Mouse (Mus musculus) adrenal gland, postnatal 36 days (tissue): ENCODE results near the gene Acyp2. TPM values are rescaled to one million over a fixed set of nuclear protein-coding genes. Genes with fewer than 3 reads are reported as not detected.
"Not testable (repeated sequence)": the region's sequence is repeated elsewhere in the genome, so short reads cannot be mapped to it uniquely, and the experiment has no call there.

Experiments used
- DNase-seq, 2 experiments: peaks; one replicate each; pipeline ENCODE4 v3.0.0; 2021; ENCODE audit warnings: mixed read lengths in 1 of 2
- long read RNA-seq, 2 experiments: library from polyadenylated mRNA; stranded (forward); transcript quantifications; one replicate each; pipeline ENCODE4 v2.0.0; 2021; ENCODE audit warnings: borderline sequencing depth in 2 of 2
- total RNA-seq, 2 experiments: library from RNA; stranded (reverse); gene quantifications; 2 replicates each; pipeline ENCODE4 v1.2.3; 2021

Acyp2 gene
- 10 to 100 TPM; 38.8 to 41.2 TPM for total RNA-seq
- long read RNA-seq, experiment 1, transcript Acyp2-201 (4 exons, 863 nt) = major isoform, 6 of 19 reads
- long read RNA-seq, experiment 1, partial matches to known transcripts = 11 of 19 reads
- long read RNA-seq, experiment 1, other reads (novel, unspliced or antisense) = 2 of 19 reads
- long read RNA-seq, experiment 2, partial matches to known transcripts = 1 of 1 reads
- long read RNA-seq, experiment 2, other reads (novel, unspliced or antisense) = 0 of 1 reads

DNA sequence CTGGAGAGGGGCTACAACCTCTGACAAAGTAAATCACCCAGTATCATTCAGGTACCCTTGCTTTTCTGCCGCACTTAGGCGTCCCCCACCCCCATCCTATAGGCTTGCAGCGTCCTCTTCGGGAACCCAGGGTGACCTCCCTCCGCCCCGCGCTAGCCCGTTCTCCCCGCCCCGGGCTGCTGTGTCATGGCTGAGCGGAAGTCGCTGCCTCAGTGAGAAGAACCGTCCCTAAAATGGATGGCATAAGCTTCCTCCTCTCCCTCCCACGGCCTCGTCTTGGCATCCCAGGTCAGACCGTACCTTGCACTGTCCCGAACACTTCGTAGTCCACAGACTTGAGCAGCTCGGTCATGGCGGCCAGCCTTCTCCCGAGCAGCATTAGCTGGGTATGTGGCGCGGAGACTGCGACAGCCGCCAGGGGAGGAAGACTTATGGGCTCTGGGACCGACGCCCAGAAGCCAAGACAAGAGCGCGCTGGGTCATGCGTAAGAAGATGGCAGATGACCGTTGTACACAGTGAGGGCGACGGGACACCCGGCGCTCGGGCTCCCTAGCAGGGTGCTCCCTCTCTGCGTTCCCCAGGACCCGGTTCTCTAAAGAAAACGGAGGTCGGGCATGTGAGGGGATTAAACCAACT lies at the start of gene Acyp2:
Acyp2 (minus strand) TSS at position 587 of the 637 bp plus-strand sequence.
- peak; percentile 93 to 94 for DNase-seq

GRCm38 (mm10) chr11:30689421-30689820 lies 40.0 kb upstream of the Acyp2 start:
- peak in 1 of 2 experiments; percentile 2 for DNase-seq

DNA sequence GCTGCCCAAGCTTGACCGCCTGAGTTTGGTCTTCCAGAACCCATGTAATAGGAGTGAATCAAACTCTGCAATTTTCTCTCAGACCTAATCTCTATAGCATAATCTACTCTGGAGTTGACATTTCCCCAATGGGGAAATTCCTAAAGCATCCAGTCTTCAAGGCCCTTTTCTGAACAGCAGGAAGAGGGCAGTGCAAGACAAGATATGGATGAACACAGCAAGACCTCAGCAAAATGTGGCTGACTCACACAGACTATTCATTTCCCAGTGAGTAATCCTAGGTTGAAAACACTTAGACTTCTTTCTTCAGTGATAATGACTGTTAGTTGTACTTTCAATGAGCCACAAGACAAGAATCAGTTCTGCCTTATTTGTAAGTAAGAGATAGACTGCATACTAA lies 26.7 kb upstream of the Acyp2 start:
- peak; percentile 41 to 51 for DNase-seq

GRCm38 (mm10) chr11:30672719-30673118 lies 23.3 kb upstream of the Acyp2 start:
- peak in 1 of 2 experiments; percentile 37 for DNase-seq

- no peak for DNase-seq
Observed at GRCm38 (mm10) chr11:30663001-30663400, 13.6 kb upstream of the Acyp2 start.

DNA sequence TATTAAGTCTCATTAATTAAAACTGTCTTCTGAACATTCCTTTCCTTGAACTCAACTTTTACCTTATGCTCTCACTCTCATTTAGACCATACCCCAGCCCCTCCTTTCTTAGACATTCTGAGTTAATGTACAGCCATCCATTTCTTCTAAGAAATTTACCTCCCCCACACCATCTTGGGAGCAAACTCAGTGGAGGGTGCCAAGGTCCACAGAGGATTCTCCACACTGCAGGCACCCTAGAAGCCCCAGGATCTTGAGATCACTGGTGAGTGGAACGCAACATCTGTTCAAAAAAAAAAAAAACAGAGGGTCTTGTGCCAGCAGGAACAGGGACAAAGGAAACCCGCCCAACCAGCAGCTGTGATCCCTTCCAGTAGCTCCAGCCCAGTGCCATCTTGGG lies 13.2 kb upstream of the Acyp2 start:
- no peak for DNase-seq

DNA sequence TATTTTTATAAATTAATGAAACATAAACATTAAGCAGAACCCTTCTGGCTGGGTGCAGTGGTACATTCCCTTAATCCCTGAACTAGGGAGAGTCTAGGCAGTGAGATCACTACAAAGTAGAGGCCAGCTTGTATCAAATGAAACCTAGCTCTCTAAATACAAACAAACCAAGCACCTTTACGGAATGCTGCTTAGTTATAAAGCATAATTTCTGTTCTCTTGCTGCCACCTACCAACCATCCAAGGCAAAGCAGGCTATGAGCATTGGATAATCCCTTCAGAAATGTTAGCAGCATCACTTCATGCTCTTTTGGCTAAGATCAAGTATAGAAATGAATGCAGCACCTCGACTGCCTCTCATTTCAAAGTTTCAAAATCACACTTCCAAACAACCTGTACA lies 7.7 kb upstream of the Acyp2 start:
- DNase-seq = peak; percentile 24 to 39

GRCm38 (mm10) chr11:30656060-30656459 lies 6.7 kb upstream of the Acyp2 start:
- DNase-seq = no peak

DNA sequence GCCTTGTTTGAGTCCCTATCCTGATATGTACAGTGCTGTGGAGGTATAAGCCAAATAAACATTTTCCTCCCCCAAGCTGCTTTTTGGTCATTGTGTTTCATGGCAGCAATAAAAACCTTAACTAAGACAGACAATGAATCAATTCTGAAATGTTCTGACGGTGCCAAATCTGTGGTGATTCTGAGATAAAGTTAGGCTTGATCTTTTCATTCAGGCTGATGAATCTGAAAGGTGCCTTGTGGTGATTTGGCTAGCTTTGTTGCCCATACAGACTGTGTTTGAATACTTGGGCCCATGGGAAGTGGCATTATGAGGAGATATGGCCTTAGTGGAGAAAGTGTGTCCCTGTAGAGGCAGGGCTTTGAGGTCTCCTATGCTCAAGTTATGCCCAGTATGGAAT lies 1.0 kb upstream of the Acyp2 start:
- DNase-seq = no peak

DNA sequence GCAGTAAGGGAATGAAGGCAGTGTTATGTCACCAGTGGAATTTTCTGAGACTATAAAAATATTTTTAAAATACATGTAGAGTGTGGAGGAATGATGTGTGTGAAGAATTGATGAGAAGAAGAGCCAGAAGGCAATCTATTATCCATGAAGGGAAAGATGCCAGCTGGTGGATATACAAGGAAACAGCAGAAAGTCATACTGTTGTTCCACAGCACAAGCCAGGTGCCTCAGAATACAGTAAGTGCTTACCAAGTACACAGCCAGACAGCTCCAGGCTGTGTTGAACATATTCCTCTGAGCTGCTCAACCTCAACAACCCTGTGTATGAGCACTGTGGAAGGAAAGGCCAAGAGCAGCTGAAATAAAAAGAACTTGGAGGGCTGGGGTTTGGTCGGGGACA lies 13.7 kb downstream of the Acyp2 start:
- DNase-seq = no peak

DNA sequence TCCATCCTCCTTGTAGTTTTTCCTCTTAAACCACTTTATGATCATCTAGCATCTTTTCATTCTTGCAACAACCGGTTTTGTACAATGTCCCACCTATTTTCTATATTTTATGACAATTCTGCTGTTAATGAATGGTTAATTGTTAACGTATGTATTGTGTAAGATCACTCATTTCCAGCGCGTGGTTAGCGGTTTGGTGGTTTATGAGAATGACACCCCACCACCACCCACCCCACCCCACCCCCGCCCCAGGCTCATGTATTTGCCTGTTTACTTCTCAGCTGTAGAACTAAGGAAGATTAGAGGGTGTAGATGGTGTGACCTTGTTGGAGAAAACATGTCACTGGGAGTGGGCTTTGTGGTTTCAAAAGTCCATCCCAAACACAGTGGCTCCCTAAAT lies 18.9 kb downstream of the Acyp2 start:
- no peak for DNase-seq

- DNase-seq = no peak
Observed at GRCm38 (mm10) chr11:30623218-30623617, 26.2 kb downstream of the Acyp2 start.

DNA sequence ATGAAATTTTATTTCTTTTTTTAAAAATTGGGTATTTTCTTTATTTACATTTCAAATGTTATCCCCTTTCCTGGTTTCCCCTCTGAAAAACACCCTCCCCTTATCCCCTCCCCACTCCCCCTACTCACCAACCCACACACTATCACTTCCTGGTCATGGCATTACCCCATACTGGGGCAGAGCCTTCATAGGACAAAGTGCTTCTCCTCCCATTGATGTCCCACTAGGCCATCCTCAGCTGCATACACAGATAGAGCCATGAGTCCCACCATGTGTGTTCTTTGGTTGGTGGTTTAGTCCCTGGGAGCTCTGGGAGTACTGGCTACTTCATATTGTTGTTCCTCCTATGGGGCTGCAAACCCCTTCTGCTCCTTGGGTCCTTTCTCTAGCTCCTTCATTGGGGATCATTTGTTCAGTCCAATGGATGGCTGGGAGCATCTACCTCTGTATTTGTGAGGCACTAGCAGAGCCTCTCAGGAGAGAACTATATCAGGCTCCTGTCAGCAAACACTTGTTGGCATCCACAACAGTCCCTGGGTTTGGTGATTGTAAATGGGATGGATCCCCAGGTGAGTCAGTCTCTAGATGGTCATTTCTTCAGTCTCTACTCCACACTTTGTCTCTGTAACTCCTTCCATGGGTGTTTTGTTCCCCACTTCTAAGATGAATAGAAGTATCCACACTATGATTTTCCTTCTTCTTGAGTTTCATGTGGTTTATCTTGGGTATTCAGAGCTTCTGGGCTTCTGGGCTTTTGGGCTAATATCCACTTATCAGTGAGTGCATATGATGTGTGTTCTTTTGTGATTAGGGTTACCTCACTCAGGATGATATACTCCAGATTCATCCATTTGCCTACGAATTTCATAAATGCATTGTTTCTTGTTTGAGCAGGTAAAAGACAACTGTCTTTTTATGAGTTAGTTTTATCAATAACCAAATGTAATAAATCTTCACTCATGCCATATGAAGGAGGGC lies 27.7 kb downstream of the Acyp2 start:
- not testable (repeated sequence) for DNase-seq

- no peak for DNase-seq
Observed at GRCm38 (mm10) chr11:30618235-30618634, 31.2 kb downstream of the Acyp2 start.

- DNase-seq = peak; percentile 36 to 40
Observed at GRCm38 (mm10) chr11:30617571-30618097, 31.8 kb downstream of the Acyp2 start.

- DNase-seq = peak in 1 of 2 experiments; percentile 3
Observed at GRCm38 (mm10) chr11:30615977-30616376, 33.4 kb downstream of the Acyp2 start.

DNA sequence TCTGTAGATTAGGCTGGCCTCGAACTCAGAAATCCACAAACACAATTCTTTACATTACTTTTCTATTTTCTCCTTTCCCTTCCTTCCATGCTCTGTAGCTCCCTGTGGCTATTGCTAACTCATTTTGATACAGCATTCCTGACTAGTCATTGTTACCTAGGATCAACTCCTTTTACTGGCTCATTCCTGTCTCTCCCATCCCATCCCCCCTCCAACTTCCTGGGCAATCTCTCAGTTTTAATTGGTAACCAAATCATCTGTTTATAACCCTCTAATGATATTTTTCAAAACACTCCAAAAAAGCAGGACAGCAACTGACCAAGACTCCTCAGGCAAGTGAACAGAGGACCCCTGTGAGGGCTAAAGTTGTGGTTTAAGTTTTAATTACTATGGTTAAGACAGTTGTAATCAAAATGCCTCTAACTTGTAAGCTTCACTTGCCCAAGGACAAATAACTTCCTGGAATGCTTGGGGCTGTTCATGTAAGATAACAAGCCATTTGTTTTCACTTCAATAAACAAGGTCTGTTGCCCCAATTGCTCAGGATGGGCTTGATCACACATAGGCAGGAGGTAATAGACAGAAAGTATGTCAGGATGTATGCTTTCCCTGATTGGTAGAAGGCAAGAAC lies 35.4 kb downstream of the Acyp2 start:
- DNase-seq = no peak

DNA sequence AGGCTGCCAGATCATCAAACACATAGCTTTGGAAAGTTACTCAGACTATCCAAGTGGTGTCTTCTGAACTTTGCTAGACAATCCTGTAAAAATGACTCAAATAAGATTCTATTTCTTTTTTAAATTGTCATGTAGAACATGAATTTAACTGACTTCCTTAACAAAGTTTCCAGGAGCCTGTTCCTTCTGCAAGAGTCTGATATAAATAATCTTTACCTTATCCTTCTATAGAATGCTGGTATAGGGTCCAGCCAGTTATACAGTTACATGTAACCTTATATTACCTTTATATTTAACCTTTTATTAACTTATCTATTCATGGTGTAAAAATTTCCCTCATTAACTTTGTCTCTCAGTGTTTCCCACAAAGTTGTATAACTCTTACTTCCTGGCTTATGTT lies 36.7 kb downstream of the Acyp2 start:
- DNase-seq = no peak

DNA sequence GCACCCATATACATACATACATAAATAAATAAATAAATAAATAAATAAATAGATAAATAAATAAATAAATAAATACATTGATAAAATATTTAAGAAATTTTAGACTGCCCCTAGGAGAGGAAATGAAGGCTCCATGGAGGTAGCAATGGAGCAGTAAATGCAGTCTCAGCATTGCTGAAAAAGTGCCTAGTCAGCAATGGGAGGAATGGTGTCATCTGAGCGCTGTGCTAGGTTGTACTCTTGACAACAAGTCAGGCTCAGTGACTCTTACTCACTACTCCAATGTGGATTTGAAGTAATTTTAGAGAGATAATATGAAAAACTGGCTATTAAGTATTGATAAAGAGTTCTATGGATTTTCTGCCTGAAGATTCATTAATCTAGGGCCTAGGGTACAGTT lies 40.1 kb downstream of the Acyp2 start:
- no peak for DNase-seq

GRCm38 (mm10) chr11:30607587-30608518 lies 41.5 kb downstream of the Acyp2 start:
- DNase-seq = no peak

- DNase-seq = no peak
Observed at GRCm38 (mm10) chr11:30597259-30597658, 52.1 kb downstream of the Acyp2 start.
